ENCODE assay signal across 17 mouse cellular contexts in genomic region chr6:98452277-98452676, GRCm38 (mm10).
"Had no signal": no experiment of that assay in that cellular context is flagged by ENCODE, and none has a peak within 500 bp of the region (broad histone marks: within the 10 kb centered on the region; RNA-seq: fewer than 3 reads in every experiment).

No protein-coding gene starts in this region.

- ATAC-seq: inflammation-experienced regulatory T-cells, adult 6 months; intestine, embryonic 16.5 days; liver, embryonic 12.5 days; midbrain, embryonic 13.5 days; midbrain, embryonic 16.5 days had no signal

- H3K9me3 ChIP-seq: limb, embryonic 10.5 days; limb, embryonic 13.5 days; liver, embryonic 12.5 days; liver, embryonic 15.5 days; lung, embryonic 15.5 days; midbrain, embryonic 10.5 days; midbrain, embryonic 13.5 days had no signal

- H3K4me2 ChIP-seq: limb, embryonic 13.5 days; liver, embryonic 12.5 days; liver, embryonic 15.5 days; lung, embryonic 15.5 days; midbrain, embryonic 13.5 days had no signal

- H3K4me3 ChIP-seq: limb, embryonic 10.5 days; limb, embryonic 13.5 days; liver, embryonic 12.5 days; liver, embryonic 15.5 days; lung, embryonic 15.5 days; midbrain, embryonic 10.5 days; midbrain, embryonic 13.5 days had no signal

- H3K27me3 ChIP-seq: limb, embryonic 13.5 days; liver, embryonic 12.5 days; liver, embryonic 15.5 days; lung, embryonic 15.5 days; midbrain, embryonic 13.5 days had no signal

- DNase-seq: kidney, adult 18-20 months; kidney, adult 9 months; kidney, postnatal 14 days; kidney, postnatal 4 days; liver; thymus, adult 18-20 months; thymus, postnatal 36 days had no signal

- H3K36me3 ChIP-seq: limb, embryonic 10.5 days; limb, embryonic 13.5 days; liver, embryonic 12.5 days; liver, embryonic 15.5 days; lung, embryonic 15.5 days; midbrain, embryonic 10.5 days; midbrain, embryonic 13.5 days had no signal

- H3K4me1 ChIP-seq: limb, embryonic 10.5 days; limb, embryonic 13.5 days; liver, embryonic 12.5 days; liver, embryonic 15.5 days; lung, embryonic 15.5 days; midbrain, embryonic 10.5 days; midbrain, embryonic 13.5 days had no signal

- H3K27ac ChIP-seq: limb, embryonic 10.5 days; limb, embryonic 13.5 days; liver, embryonic 12.5 days; liver, embryonic 15.5 days; lung, embryonic 15.5 days; midbrain, embryonic 10.5 days; midbrain, embryonic 13.5 days had no signal

- H3K9ac ChIP-seq: limb, embryonic 13.5 days; liver, embryonic 12.5 days; liver, embryonic 15.5 days; lung, embryonic 15.5 days; midbrain, embryonic 13.5 days had no signal
